8 mouse cellular contexts compared by ENCODE assay signal in the genomic region with DNA sequence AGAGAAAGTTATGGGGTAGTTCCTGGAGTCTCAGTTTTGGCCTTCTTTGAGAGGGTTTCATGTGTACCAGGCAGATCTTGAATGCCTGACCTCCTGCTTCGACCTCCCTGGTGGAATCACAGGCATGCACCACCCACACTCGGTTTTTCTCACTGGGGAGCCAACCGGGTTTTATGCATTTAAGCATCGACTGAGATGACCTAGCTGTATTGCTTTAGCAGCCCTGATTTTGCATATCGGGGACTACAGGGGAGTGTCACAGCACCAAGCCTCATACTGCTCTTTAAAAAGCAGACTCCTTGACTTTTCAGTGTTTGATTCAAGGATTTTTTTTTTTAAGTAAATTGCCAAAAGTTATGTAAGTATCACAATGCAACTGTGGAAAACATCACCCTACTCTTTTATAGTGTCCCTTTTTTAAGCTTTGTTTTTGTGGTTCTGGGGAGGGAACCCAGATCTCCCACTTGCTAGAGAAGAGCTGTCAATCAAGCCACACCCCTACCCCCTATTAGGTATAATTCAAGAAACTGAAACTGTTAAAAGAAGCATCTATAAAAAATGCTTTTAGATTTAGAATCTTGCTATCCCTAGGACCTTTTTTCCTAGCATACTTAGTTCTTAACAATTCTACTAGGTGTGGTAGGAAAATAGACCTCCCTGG. TPM values are rescaled to one million over a fixed set of nuclear protein-coding genes. Genes with fewer than 3 reads are reported as not detected.
DNase-seq lines count a peak whose midpoint lies in the region; ATAC-seq lines count a peak whose summit lies in the region.

No protein-coding gene starts in this region.

- H3K27ac ChIP-seq in hindbrain, embryonic 11.5 days (ENCODE audit: low read depth, low read length), result 0 out of 2 replicates have a peak overlapping the region, but pooled peaks have one; percentile 98

- peak; percentile 30 for DNase-seq in adrenal gland, postnatal 14 days
- DNase-seq in adrenal gland, adult 8-10 months, result no peak
- DNase-seq in thymus, postnatal 0 days (ENCODE audit: low spot score), result peak; percentile 15
- DNase-seq in thymus, postnatal 10 days (ENCODE audit: low spot score in 2 of 2), result no peak
- peak; percentile 18 for DNase-seq in hindbrain, embryonic 11.5 days (ENCODE audit: low spot score)
- peak; percentile 21 for DNase-seq in lung, postnatal 36 days
- DNase-seq in frontal cortex, postnatal 25 days (ENCODE audit: low spot score in 2 of 2), result no peak
- DNase-seq in left cerebral cortex, postnatal 14 days (ENCODE audit: low spot score in 2 of 2), result no peak

- peak overlapping the region; percentile 99 for H3K9ac ChIP-seq in hindbrain, embryonic 11.5 days (ENCODE audit: low read depth, low read length)

- H3K9me3 ChIP-seq in hindbrain, embryonic 11.5 days (ENCODE audit: control insufficient read depth, low read length), result no peaks in the 10 kb centered on the region

- no peaks in the 10 kb centered on the region for H3K36me3 ChIP-seq in hindbrain, embryonic 11.5 days (ENCODE audit: control insufficient read depth, insufficient read depth, low read length)

- intact Hi-C loops in left cerebral cortex, postnatal 14 days (cut with DNase I), result no loop called here

- H3K27me3 ChIP-seq in hindbrain, embryonic 11.5 days (ENCODE audit: control insufficient read depth, insufficient read depth, low read length), result no peaks in the 10 kb centered on the region

- H3K4me2 ChIP-seq in hindbrain, embryonic 11.5 days (replicated peaks; ENCODE audit: low read depth, low read length), result peak overlapping the region; percentile 63

- H3K4me1 ChIP-seq in hindbrain, embryonic 11.5 days (replicated peaks; ENCODE audit: control insufficient read depth, insufficient read depth, low read length), result 0 out of 2 replicates have a peak, but pooled peaks cover 3% of the 10 kb centered on the region

- no peak for ATAC-seq in hindbrain, embryonic 11.5 days (ENCODE audit: low FRiP score)

- WGBS in hindbrain, embryonic 11.5 days, result 3% methylated on average over 5 of the region's 5 CpGs

- H3K4me3 ChIP-seq in hindbrain, embryonic 11.5 days (ENCODE audit: low read depth, low read length), result peak overlapping the region; percentile 98

RNA-seq across cellular contexts. Expression of gene Lsm14a, which starts 5.2 kb away (rescaled TPM):
- total RNA-seq in adrenal gland, postnatal 14 days (2021), result 107 and 118 TPM in 2 replicates
- 100 to 1,000 TPM; 109 to 126 (median 119) TPM for total RNA-seq in adrenal gland, adult 8-10 months (2022)
- polyA plus RNA-seq in thymus, postnatal 0 days (2015; fragmentation: Nextera tagmentation; extraction: Ambion mirVana), result 93.7 and 109 TPM in 2 replicates
- 67.8 and 68.1 TPM in 2 replicates for polyA plus RNA-seq in hindbrain, embryonic 11.5 days (2014; fragmentation: Nextera tagmentation; extraction: Ambion mirVana)
- 10 to 100 TPM; 70.2 to 72.7 TPM for total RNA-seq in left cerebral cortex, postnatal 14 days (2021)

Comparison
In these comparisons a context has a peak if more than half of its experiments do, and no peak if none do; other contexts are left out.
1. DNase-seq: peak in adrenal gland, postnatal 14 days (single experiment), thymus, postnatal 0 days (single experiment), hindbrain, embryonic 11.5 days (single experiment) and lung, postnatal 36 days (single experiment); none in adrenal gland, adult 8-10 months (single experiment), thymus, postnatal 10 days (0 of 2), frontal cortex, postnatal 25 days (0 of 2) and left cerebral cortex, postnatal 14 days (0 of 2).